Mouse (Mus musculus) midbrain, embryonic 14.5 days (tissue): ENCODE data around the gene Tpcn1. TPM values are rescaled to one million over a fixed set of nuclear protein-coding genes. Genes with fewer than 3 reads are reported as not detected.

Source experiments
- ATAC-seq: fragments of 200-750 bp; cut with Nextera tagmentation; 2 replicates; pipeline ENCODE4 v1.8.0; 2017; ENCODE audit warnings: moderate number of reproducible peaks, moderate library complexity; ENCODE audit not compliant: low FRiP score, low TSS enrichment
- DNase-seq: peaks from one replicate; pipeline ENCODE4 v3.0.0-alpha.2; 2015
- H3K27ac ChIP-seq: fragments of 300-500 bp; sonication (generic); replicated peaks from 2 replicates; pipeline ENCODE4 v1.5.1; 2014; ENCODE audit warnings: mild to moderate bottlenecking, low read depth, low read length, moderate library complexity
- H3K27me3 ChIP-seq: fragments of 300-500 bp; sonication (generic); 2 replicates; pipeline ENCODE4 v1.6.1; 2014; ENCODE audit warnings: low read length, control low read depth, mixed read lengths; ENCODE audit not compliant: control insufficient read depth, insufficient read depth
- H3K36me3 ChIP-seq: fragments of 300-500 bp; sonication (generic); 2 replicates; pipeline ENCODE4 v1.6.1; 2014; ENCODE audit warnings: low read length, control low read depth; ENCODE audit not compliant: control insufficient read depth, insufficient read depth
- H3K4me1 ChIP-seq: fragments of 300-500 bp; sonication (generic); 2 replicates; pipeline ENCODE4 v1.6.1; 2014; ENCODE audit warnings: mild to moderate bottlenecking, antibody characterized with exemption, low read length, control low read depth; ENCODE audit not compliant: control insufficient read depth, insufficient read depth
- H3K4me2 ChIP-seq: fragments of 300-500 bp; sonication (generic); 2 replicates; pipeline ENCODE4 v1.6.1; 2014; ENCODE audit warnings: mild to moderate bottlenecking, low read length, moderate library complexity
- H3K4me3 ChIP-seq: fragments of 300-500 bp; sonication (generic); replicated peaks from 2 replicates; pipeline ENCODE4 v1.5.1; 2014; ENCODE audit warnings: low read depth, low read length
- H3K9ac ChIP-seq: fragments of 300-500 bp; sonication (generic); replicated peaks from 2 replicates; pipeline ENCODE4 v1.6.1; 2014; ENCODE audit warnings: mild to moderate bottlenecking, low read length, moderate library complexity
- H3K9me3 ChIP-seq: fragments of 300-500 bp; sonication (generic); 2 replicates; pipeline ENCODE4 v1.6.1; 2016; ENCODE audit warnings: low read length, control low read depth, mixed read lengths; ENCODE audit not compliant: control insufficient read depth
- WGBS: fragments of 180-500 bp; shearing (Covaris S2); extraction: QIAGEN DNeasy Blood & Tissue Kit; methylation state at CpG from one replicate; pipeline ENCODE4 v1.1.7; 2014; 5-methylcytosine and 5-hydroxymethylcytosine counted together
- polyA plus RNA-seq: library from polyadenylated mRNA; unstranded; fragments of >200 nt; fragmentation: Nextera tagmentation; extraction: Ambion mirVana; gene quantifications from 2 replicates; pipeline ENCODE4 v1.2.1, GENCODE M21; 2014

Gene Tpcn1
- polyA plus RNA-seq, 1 experiment from 2014 or later = 12.2 TPM

- Histone ChIP-seq H3K4me1 (peaks cover 48% of the 10 kb centered on the region), H3K4me2 (no peak overlapping the region), H3K27ac (no peak overlapping the region), H3K4me3 (no peak overlapping the region), H3K27me3 (no peaks in the 10 kb centered on the region), H3K36me3 (no peaks in the 10 kb centered on the region), H3K9me3 (no peaks in the 10 kb centered on the region), H3K9ac (no peak overlapping the region; the same call in 1 of the 2 replicates)
- ATAC-seq (no peak), DNase-seq (no peak)
- 77% methylated on average over 11 of the region's 11 CpGs for WGBS
Measured at GRCm38 (mm10) chr5:120570289-120570897, 18.1 kb downstream of the Tpcn1 start.

GRCm38 (mm10) chr5:120569791-120570190, 18.7 kb downstream of the Tpcn1 start:
- no peak overlapping the region for H3K9ac ChIP-seq
- no peak overlapping the region for H3K27ac ChIP-seq
- H3K36me3 ChIP-seq = no peaks in the 10 kb centered on the region
- WGBS = 95% methylated on average over 3 of the region's 3 CpGs
- H3K4me3 ChIP-seq = no peak overlapping the region
- no peaks in the 10 kb centered on the region for H3K27me3 ChIP-seq
- H3K9me3 ChIP-seq = no peaks in the 10 kb centered on the region
- DNase-seq (no peak), ATAC-seq (no peak)
- H3K4me2 ChIP-seq = no peak overlapping the region
- H3K4me1 ChIP-seq = peaks cover 53% of the 10 kb centered on the region

GRCm38 (mm10) chr5:120568964-120569363, 19.5 kb downstream of the Tpcn1 start:
- Histone ChIP-seq H3K27me3 (no peaks in the 10 kb centered on the region), H3K4me1 (peaks cover 53% of the 10 kb centered on the region), H3K36me3 (no peaks in the 10 kb centered on the region), H3K9me3 (no peaks in the 10 kb centered on the region), H3K4me3 (no peak overlapping the region), H3K4me2 (no peak overlapping the region), H3K27ac (peak overlapping the region; percentile 84), H3K9ac (no peak overlapping the region)
- DNase-seq (no peak), ATAC-seq (no peak)
- WGBS = 87% methylated on average over 4 of the region's 4 CpGs

- H3K27me3 ChIP-seq = no peaks in the 10 kb centered on the region
- no peak overlapping the region for H3K9ac ChIP-seq
- H3K4me2 ChIP-seq = peak overlapping the region; percentile 29; the same call in 1 of the 2 replicates
- H3K4me1 ChIP-seq = peaks cover 59% of the 10 kb centered on the region
- peak overlapping the region; percentile 84 for H3K27ac ChIP-seq
- 53% methylated on average over 9 of the region's 9 CpGs for WGBS
- no peaks in the 10 kb centered on the region for H3K36me3 ChIP-seq
- DNase-seq (no peak), ATAC-seq (no peak)
- no peaks in the 10 kb centered on the region for H3K9me3 ChIP-seq
- no peak overlapping the region for H3K4me3 ChIP-seq
Measured at GRCm38 (mm10) chr5:120568336-120568768, 20.1 kb downstream of the Tpcn1 start.

DNA sequence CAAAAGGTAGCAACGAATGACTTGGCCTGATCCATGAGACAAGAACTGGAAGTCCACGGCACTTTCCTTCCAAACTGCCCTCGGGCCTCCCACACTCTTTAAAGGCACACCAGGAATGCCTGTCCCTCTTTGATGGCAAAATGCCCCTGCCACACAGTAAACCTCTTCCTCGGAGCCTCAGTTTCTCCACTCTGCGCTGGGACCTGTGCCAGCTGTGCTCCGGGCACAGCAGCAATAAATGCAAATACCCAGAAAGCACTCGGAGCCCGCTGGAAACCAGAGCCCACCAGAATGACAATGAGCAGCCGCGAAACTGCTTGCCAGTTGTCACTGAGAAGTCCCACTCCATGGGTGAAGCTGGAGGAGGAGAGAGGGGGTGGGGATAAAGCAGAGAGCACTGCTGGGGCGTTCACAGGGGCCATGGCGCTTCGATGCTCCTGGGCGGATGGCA, 20.7 kb downstream of the Tpcn1 start:
- ATAC-seq = peak; percentile 43; the same call in 1 of the 2 replicates
- peaks cover 62% of the 10 kb centered on the region for H3K4me1 ChIP-seq
- WGBS = 26% methylated on average over 14 of the region's 14 CpGs
- DNase-seq = peak; percentile 77
- peak overlapping the region; percentile 84 for H3K27ac ChIP-seq
- H3K9ac ChIP-seq = peak overlapping the region; percentile 34; the same call in 1 of the 2 replicates
- H3K4me3 ChIP-seq = no peak overlapping the region
- peak overlapping the region; percentile 29 for H3K4me2 ChIP-seq
- no peaks in the 10 kb centered on the region for H3K9me3 ChIP-seq
- no peaks in the 10 kb centered on the region for H3K36me3 ChIP-seq
- H3K27me3 ChIP-seq = no peaks in the 10 kb centered on the region

- H3K27ac ChIP-seq = peak overlapping the region; percentile 84
- ATAC-seq (no peak), DNase-seq (peak; percentile 79)
- peaks cover 62% of the 10 kb centered on the region for H3K4me1 ChIP-seq
- H3K9me3 ChIP-seq = no peaks in the 10 kb centered on the region
- peak overlapping the region; percentile 29 for H3K4me2 ChIP-seq
- H3K9ac ChIP-seq = peak overlapping the region; percentile 34
- no peak overlapping the region for H3K4me3 ChIP-seq
- no peaks in the 10 kb centered on the region for H3K27me3 ChIP-seq
- H3K36me3 ChIP-seq = no peaks in the 10 kb centered on the region
- WGBS = 11% methylated on average over 21 of the region's 21 CpGs
Measured at GRCm38 (mm10) chr5:120567253-120567701, 21.2 kb downstream of the Tpcn1 start.

GRCm38 (mm10) chr5:120566681-120567252, 21.7 kb downstream of the Tpcn1 start:
- no peaks in the 10 kb centered on the region for H3K36me3 ChIP-seq
- peak overlapping the region; percentile 84 for H3K27ac ChIP-seq
- H3K27me3 ChIP-seq = no peaks in the 10 kb centered on the region
- H3K9ac ChIP-seq = peak overlapping the region; percentile 34; the same call in 1 of the 2 replicates
- no peak overlapping the region for H3K4me3 ChIP-seq
- H3K9me3 ChIP-seq = no peaks in the 10 kb centered on the region
- peak overlapping the region; percentile 29 for H3K4me2 ChIP-seq
- DNase-seq (no peak), ATAC-seq (no peak)
- H3K4me1 ChIP-seq = peaks cover 62% of the 10 kb centered on the region
- WGBS = 53% methylated on average over 9 of the region's 9 CpGs

GRCm38 (mm10) chr5:120566101-120566500, 22.4 kb downstream of the Tpcn1 start:
- no peak overlapping the region for H3K4me3 ChIP-seq
- no peaks in the 10 kb centered on the region for H3K36me3 ChIP-seq
- H3K27me3 ChIP-seq = no peaks in the 10 kb centered on the region
- H3K9me3 ChIP-seq = no peaks in the 10 kb centered on the region
- H3K4me2 ChIP-seq = 0 out of 2 replicates have a peak overlapping the region, but pooled peaks have one; percentile 6
- WGBS = 25% methylated on average over 5 of the region's 5 CpGs
- H3K4me1 ChIP-seq = peaks cover 57% of the 10 kb centered on the region
- DNase-seq = peak; percentile 85
- H3K9ac ChIP-seq = no peak overlapping the region; the same call in 1 of the 2 replicates
- peak; percentile 63 for ATAC-seq
- H3K27ac ChIP-seq = peak overlapping the region; percentile 84
